Mouse (Mus musculus) layer of hippocampus, postnatal 25 days (tissue): ENCODE data around the gene Pqlc3. TPM values are rescaled to one million over a fixed set of nuclear protein-coding genes. Genes with fewer than 3 reads are reported as not detected.
"Not testable (repeated sequence)": the region's sequence is repeated elsewhere in the genome, so short reads cannot be mapped to it uniquely, and the experiment has no call there.

Experiments used
- DNase-seq, 2 experiments: peaks; one replicate each; pipeline ENCODE4 v3.0.0; 2022; ENCODE audit warnings: mixed read lengths in 2 of 2, low spot score in 1 of 2; ENCODE audit errors: extremely low spot score in 1 of 2
- total RNA-seq, 2 experiments: library from RNA; stranded (reverse); gene quantifications; 2 replicates each; pipeline ENCODE4 v1.2.3; 2021

The Pqlc3 gene
- 1 to 10 TPM in 1 of 2 experiments, under 1 TPM in 1; 0.49 to 1.0 TPM for total RNA-seq

DNA sequence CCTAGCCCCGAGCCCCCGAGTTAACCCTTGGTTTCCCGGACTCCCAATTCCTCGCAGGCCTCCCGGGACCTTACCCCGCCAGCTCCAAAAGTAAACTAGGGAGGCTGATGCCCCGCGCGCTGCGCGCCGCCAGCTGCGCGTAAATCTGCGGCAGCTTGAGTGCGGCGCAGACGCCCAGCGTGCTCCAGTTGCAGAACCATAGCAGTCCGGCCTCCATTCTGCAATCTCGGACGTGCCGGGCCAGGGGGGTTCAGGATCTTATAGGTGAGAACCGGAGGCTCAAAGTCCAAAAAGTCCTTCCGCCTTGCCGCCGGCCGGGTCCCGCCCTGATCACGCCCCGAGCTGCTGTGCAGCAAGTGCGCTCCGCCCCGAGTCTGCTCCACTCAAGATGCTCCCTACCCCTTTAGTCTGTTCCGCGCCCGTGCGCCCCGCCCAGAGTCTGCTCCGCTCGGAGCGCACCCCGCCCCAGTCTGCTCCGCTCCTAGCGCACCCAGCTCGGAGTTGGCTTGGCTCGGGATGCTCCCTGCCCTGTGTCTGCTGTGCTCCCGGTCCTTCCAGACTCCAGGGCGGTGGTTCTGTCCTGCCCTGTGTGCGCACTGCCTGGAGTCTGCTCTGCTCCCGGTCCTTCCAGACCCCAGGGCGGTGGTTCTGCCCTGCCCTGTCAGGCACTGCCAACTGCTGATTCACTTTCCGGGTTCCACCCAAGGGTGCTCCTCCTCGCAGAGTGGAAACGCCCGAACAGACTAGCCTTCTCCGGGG lies at the start of gene Pqlc3:
TSS of gene Pqlc3 (minus strand) at position 670 of the 759 bp plus-strand sequence.
- DNase-seq, result peak; percentile 46 to 51

- DNase-seq, result no peak
Observed at GRCm38 (mm10) chr12:17049796-17050195, 49.6 kb upstream of the Pqlc3 start.

- DNase-seq, result no peak
Observed at GRCm38 (mm10) chr12:17048979-17049612, 48.9 kb upstream of the Pqlc3 start.

- DNase-seq, result no peak
Observed at GRCm38 (mm10) chr12:17043311-17043710, 43.1 kb upstream of the Pqlc3 start.

GRCm38 (mm10) chr12:17040567-17040966 lies 40.4 kb upstream of the Pqlc3 start:
- DNase-seq, result no peak

DNA sequence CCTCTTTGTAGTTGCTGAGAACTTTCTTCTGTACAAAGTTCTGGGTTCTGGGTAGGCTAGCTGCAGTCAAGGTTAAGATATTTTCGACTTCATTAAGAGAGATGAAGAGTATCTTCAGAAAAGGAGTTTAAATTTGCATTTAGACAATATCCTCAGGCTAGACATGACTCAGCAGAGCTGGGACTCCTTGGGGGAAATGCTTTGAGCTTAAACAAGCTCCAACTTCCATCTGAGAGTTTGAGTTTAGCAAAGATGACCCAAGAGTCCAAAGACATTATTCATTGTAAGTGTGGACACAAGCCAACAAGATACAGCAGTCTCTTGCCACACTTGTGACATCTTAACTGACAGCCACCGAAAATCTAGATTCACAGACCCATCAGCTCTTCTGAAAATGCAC lies 39.2 kb upstream of the Pqlc3 start:
- DNase-seq, result no peak

DNA sequence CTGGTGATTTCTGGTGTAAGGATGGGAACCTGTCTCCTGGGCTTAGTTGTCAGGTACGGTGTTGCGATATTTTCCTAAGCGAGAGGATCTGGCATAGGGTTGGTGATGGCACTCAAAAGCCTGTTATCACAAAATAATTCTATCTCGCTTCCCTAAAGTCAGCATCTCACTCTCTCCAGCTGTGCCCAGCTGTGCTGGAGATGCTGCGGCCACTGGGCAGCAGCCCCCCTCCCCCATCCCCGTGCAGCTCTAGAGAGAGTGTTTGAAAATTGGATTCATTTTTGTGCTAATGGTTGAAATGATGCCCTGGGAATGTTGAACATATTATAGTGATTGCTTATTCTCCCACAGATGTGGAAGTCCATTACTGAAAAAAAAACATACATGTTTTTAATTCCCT lies 38.0 kb upstream of the Pqlc3 start:
- no peak for DNase-seq

DNA sequence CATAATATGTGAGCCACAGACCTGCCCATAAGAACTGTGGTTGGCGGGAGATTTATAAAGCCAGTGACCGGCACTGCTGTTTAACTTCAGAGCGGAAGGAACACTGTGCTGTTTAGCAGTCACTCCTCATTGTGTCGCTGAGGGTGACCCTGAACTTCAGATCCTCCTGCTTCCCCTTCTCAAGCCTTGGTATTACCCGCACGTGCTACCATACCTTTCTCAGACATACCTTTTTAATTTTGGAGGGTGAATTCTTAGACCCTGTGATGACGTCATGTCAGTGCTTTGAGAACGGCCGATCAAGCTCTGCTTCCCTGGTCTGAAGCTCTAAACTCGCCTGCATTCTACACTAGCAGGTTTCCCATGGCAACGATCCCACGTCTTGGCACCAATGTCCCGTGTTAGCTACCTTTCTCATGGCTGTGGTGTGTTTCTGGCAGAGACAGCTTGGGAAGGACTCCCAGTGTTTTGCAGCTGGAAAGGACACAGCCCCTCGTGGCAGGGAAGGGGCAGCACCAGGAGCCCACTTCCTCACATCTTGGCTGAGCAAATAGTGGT lies 36.9 kb upstream of the Pqlc3 start:
- no peak for DNase-seq

DNA sequence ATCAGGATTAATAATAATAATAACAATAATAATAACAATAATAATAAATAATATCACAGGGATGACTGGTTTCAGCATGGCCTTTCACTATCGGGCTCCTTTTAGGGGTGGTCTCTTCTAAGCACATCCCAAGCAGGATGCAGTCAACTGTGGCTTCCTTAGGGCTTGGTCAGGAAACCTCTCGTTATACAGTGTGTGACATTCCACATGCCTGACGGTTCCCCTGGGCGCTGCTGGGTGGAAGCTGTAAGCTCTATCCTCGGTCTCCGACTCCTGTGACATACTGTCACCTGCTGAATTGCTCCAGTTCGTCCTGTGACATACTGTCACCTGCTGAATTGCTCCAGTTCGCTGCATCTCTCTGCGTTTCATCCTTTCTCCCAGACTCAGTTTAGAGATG lies 36.3 kb upstream of the Pqlc3 start:
- no peak for DNase-seq

GRCm38 (mm10) chr12:17035128-17035527 lies 34.9 kb upstream of the Pqlc3 start:
- DNase-seq, result peak in 1 of 2 experiments; percentile 51

DNA sequence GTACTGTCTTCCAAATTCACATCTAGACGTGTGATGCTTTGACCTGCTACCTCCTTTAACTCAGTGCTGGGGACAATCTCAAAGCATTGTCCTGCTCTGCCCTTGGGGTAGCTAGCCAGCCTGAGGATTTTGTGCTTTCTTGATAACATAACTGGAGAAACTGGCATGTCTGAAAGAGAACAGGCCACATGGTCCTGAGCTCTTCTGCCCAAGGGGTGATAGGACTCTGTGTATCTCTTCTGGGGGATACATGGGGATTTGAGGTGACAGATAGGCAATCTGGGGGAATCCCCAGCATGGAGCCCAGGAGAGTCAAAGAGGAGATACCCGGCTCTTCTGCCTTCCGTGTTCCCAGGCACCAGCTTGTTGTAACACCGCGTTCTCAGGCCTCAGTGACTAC lies 34.5 kb upstream of the Pqlc3 start:
- DNase-seq, result no peak

DNA sequence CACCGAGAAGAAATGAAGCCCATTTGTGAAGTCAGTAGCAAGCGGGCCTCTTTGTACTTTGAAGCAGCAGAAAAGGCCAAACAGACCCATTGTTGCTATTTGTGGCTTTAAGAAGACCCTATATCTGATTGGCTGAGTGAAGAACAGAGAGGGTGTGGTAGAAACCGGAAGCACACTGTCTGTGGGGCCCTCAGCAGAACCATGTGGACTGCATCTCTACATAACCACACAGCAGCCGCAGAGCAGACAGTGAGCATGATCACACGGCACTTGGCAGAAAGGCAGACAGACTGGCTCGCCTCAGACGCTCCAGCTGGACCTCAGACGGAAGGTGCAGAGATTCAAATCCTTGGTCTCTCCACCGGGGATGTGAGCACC lies 33.2 kb upstream of the Pqlc3 start:
- no peak for DNase-seq

DNA sequence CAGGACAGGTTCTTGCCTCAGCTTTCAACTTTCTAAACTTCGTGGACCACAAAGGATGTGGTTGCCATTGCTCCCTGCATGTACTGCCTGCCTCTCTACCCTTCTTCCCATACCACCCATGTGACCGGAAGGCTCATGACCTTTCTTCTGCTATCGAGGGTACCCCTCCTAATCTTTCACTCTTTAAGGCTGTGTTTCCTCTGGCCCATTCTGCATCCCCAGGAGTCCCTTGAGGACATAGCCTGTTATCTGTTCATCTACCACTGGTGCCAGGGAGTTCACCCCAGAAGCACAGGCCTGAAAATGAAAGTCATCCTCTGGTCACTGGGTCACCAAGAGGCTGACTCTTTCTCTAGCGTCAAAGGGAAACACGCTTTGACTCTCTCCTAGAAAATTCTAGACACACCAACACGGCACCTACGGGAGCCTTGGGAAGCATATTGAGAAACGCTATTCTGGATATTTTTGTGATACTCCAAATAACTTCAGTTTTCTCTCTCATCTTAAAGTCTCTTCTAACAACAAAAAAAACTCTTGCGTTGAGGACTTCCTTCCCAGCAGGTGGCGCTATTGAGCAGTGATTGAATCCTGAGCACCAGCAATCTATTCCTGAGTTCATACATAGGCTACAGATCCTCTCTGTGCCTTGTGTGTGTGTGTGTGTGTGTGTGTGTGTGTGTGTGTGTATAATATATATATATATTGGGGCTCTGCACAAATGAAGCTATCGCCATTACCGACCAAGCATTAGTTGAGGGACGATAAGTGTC lies 32.7 kb upstream of the Pqlc3 start:
- DNase-seq, result peak; percentile 58 to 96

- no peak for DNase-seq
Observed at GRCm38 (mm10) chr12:17024554-17025110, 24.4 kb upstream of the Pqlc3 start.

GRCm38 (mm10) chr12:17022145-17022544 lies 21.9 kb upstream of the Pqlc3 start:
- no peak for DNase-seq

- DNase-seq, result not testable (repeated sequence)
Observed at GRCm38 (mm10) chr12:17021125-17021524, 20.9 kb upstream of the Pqlc3 start.

- peak; percentile 62 to 94 for DNase-seq
Observed at GRCm38 (mm10) chr12:17018468-17018867, 18.3 kb upstream of the Pqlc3 start.

DNA sequence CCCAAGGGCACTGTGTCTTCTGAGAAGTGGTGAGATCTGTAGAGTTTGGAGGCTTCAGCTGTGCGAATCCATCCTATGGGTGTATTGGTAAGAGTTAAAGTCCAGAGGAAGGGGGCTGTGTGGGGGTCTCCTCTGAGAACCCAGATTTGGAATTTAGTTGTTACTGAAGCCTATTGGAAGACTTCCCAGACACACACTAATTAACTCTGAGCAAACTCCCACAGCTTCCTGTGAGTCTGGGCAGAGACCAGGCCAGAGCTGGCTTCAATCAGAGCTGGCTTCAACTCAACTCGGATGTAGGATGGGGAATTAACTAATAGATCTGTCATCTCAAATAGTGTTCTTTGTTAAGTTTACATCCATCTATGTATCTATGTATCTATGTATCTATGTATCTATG lies 15.5 kb upstream of the Pqlc3 start:
- DNase-seq, result no peak

- DNase-seq, result no peak
Observed at GRCm38 (mm10) chr12:17012067-17012899, 12.1 kb upstream of the Pqlc3 start.
